Mouse (Mus musculus) thymus, adult 2 months (tissue): ENCODE measurements around the gene Zfp704.

Experiments used
- CTCF ChIP-seq: fragments of 200-500 bp; IDR thresholded peaks from 2 replicates; pipeline ENCODE4 v1.5.1; 2012; ENCODE audit warnings: mild to moderate bottlenecking, control low read depth, low read length, moderate library complexity, borderline replicate concordance; ENCODE audit not compliant: control insufficient read depth, poor library complexity, insufficient read depth; ENCODE audit errors: extremely low read depth
- POLR2A ChIP-seq: fragments of 200-500 bp; IDR thresholded peaks from 2 replicates; pipeline ENCODE4 v1.6.1; 2012; ENCODE audit warnings: mild to moderate bottlenecking, low read length, control low read depth, moderate library complexity; ENCODE audit not compliant: control insufficient read depth, poor library complexity, insufficient read depth; ENCODE audit errors: extremely low read depth

- no peak for TF ChIP-seq POLR2A
- TF ChIP-seq CTCF: no peak
Observed at GRCm38 (mm10) chr3:9518936-9519335, 90.9 kb downstream of the Zfp704 start.
